Mouse (Mus musculus) thymus, postnatal 10 days (tissue): Measurements from ENCODE around the gene Padi6.

ENCODE experiments used
- DNase-seq, 2 experiments: peaks; one replicate each; pipeline ENCODE4 v3.0.0; 2021; ENCODE audit warnings: low spot score in 2 of 2

The Padi6 gene

DNA sequence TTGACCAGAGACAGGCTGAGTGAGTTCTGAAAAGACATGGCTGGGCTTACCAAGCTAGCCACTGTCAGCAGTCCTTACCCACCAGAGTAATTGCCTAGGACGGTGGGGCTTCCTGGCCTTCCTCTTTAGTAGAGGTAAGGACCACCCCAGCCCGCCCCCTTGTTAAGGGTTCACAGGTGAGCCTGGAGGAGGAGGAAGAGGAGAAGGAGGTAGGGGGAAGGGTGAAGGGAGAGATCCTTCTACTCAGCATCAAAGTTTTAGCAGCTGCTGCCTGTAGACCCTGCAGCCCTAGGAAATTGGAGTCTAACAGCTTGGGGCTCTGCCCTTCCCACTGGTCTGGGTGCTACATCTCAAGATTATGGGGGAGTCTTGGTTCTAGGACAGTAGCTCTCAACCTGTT lies at the start of gene Padi6:
Gene Padi6 (minus strand): TSS at position 101 of the 400 bp plus-strand sequence.
- no peak for DNase-seq

DNA sequence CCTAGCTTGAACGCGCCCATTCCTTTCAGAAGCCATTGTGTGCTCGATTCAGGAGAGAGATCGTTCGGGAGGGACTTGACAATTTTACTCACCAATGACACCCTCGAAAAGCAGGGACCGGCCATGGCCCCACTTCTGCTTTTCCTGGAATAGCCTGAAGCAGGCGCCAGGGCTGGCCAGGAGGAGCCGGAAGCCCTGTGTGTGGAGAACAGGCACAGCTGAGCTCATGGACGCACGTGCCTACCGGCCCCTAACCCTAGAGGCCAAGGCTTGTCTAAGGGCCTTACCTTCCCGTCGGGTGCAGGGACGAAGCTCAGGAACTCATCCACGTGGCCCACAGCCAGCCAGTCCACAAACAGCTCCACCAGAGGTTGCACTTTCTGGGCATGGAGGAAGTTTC lies 48.6 kb upstream of the Padi6 start:
- no peak for DNase-seq

GRCm38 (mm10) chr4:140789983-140790382 lies 47.5 kb upstream of the Padi6 start:
- no peak for DNase-seq

DNA sequence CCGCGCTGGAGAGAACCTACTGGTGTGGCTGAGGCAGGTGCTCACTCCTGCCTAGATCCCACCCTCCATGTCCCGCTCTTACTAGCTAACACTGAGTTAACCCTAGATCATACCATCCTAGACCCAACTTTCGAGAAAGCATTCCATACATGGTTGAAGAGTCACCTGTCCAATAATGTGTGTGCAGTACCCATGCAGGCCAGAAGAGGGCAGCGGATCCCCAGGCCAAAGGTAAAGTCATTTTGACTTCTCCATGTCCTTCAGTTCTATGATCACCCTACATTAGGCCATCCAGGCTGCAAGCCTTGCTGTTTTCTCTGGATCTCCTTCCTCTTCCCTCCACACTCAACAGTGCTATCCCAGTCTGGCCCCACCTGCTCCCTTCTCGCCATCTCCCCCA lies 46.5 kb upstream of the Padi6 start:
- DNase-seq = peak; percentile 62 to 78

- no peak for DNase-seq
These were observed 45.8 kb upstream of the Padi6 start for GRCm38 (mm10) chr4:140788264-140788663.

GRCm38 (mm10) chr4:140787414-140787813 lies 45.0 kb upstream of the Padi6 start:
- DNase-seq = no peak

DNA sequence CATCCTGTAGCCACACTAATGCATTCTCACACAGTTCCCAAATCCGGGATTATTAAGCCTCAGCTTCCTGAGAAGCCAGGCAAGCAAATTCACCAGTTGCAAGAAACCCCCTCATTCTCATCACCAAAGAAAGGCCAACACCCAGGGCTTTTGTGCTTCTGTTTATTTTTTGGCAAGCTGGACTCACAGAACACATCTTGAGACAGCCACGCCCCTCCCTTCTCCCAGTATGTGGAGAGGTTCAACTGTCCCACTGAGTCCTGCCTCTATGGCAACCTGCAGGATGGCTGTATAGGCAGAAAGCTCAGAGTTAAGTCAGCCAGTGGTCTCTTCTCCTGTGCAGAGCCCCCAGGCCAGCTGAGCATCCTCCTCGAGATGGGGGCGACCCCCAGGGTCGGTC lies 42.8 kb upstream of the Padi6 start:
- no peak for DNase-seq

GRCm38 (mm10) chr4:140784292-140784945 lies 42.0 kb upstream of the Padi6 start:
- no peak for DNase-seq

DNA sequence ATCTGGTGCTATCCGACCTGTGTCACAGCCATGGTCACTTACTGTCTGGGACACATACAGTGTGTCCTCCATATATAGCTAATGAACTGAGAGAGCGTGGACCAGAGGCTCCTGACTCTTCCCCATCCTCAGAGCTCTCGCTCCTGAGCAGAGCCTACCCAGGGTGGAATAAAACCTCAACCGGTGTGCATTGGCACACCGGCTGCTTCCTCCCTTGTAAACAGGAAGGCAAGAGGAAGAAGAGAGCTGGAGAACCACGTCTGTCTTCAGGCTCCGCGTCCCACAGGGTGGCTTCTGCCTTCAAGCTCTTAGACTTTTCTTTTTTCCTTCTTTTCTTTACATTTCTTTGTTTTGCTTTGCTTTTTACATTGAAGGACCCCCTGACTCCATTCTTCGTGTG lies 40.4 kb upstream of the Padi6 start:
- DNase-seq = no peak

DNA sequence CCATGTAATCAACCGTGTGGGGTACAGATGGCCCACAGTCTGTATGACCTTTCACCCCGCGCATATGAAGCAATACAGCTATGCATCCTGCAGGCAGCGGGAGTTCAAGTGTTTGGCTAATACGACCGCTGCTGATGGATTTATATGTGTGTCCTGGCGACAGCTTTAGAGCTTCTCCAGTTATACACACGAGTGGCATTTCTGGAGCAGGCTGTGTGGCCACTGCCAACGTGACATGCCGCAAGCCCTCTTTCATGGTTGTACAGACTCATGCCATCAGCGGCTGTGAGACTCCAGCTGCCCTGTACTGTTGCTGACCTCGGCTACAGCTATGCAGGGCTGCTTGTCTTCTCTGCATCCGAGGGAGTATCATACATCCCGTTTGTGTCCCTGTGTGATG lies 38.1 kb upstream of the Padi6 start:
- no peak for DNase-seq

DNA sequence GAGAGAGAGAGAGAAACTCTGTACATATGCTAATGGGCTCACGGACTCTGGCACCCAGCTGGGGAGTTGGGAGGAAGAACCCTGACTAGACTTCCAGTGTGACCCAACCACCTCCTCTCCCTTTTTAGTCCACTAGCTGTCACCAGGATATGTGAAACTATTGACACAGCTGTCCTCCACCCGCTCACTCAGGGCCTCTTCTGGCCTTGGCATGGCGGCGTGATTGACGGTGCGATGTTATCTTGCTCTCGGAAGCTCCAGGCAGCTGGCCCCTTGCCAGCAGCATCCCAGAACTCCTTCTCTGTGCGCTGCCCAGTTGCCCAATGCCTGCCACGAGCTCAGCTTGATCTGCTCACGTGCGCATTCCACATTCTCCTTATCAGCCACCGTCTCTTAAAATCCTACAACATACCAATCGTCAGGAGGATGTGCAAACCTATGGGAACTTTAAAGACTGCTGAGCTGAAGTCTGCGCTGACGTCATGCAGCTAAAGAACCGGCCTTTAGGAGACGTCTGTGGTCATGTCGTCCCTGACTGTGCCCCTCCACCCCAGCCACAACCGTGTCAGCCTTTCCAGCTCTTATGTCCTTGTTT lies 37.5 kb upstream of the Padi6 start:
- no peak for DNase-seq

- DNase-seq = no peak
These were observed 34.2 kb upstream of the Padi6 start for GRCm38 (mm10) chr4:140776623-140777022.

DNA sequence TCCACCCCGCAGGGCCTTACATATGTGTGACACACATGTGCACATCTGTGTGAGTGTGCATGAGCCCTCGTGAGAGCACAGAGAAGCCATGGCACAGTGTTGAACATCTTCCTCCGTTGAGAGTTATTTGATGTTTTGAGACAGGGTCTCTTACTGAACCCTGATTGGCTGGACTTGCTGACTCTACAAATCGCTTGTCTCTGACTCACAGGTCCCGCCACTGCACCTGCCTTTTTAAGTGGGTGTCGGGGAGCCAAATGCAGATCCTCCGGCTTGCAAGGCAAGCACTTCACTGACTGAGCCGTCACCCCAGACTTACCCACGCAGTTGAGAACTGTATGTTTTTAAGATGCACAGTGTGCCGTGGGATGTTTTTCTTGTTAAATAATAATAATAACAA lies 33.4 kb upstream of the Padi6 start:
- peak; percentile 65 to 76 for DNase-seq

- peak; percentile 63 to 81 for DNase-seq
These were observed 32.5 kb upstream of the Padi6 start for GRCm38 (mm10) chr4:140774893-140775292.

DNA sequence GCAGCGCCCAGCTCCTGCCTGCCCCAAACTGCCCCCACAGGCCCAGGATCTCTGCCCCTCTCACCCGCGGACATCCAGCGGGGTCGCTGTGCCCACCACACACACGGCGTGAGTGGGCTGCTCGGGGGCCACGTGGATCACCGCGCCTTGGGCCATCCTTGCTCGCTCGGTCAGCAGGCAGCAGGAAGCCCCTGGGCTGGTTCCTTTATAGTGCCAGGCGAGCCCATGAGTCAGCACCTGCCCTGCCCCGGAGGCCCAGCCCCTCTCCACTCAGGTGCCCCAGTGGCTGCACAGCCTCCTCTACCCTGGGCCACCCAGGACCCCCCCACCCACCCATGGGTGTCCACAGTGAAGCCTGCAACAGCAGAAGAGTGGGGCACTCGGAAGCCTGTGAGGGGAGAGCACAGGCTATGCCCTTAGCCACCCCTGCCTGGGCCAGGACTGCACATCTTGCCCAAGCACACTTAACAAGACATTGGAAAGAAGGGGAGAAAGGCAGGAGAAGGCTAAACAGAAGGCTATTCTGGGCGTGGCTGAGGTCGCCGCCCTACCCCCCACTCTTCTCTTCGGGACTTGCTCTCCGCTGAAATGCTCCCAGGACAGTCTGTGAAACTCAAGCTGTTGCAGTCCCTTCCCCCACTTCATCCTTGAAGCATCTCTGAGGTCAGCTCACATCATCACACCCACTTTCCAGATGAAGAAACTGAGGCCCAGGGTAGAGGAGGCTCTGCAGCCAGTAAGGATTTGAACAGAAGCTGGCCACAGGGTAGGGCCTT lies 31.8 kb upstream of the Padi6 start, which contains the start of gene Padi4:
Gene Padi4 (minus strand): TSS at position 212 of the 776 bp plus-strand sequence.
- no peak for DNase-seq

- no peak for DNase-seq
These were observed 28.6 kb upstream of the Padi6 start for GRCm38 (mm10) chr4:140771091-140771490.

GRCm38 (mm10) chr4:140770433-140770832 lies 28.0 kb upstream of the Padi6 start:
- DNase-seq = no peak

- DNase-seq = no peak
These were observed 26.5 kb upstream of the Padi6 start for GRCm38 (mm10) chr4:140768973-140769372.

GRCm38 (mm10) chr4:140765936-140766335 lies 23.5 kb upstream of the Padi6 start:
- DNase-seq = no peak

DNA sequence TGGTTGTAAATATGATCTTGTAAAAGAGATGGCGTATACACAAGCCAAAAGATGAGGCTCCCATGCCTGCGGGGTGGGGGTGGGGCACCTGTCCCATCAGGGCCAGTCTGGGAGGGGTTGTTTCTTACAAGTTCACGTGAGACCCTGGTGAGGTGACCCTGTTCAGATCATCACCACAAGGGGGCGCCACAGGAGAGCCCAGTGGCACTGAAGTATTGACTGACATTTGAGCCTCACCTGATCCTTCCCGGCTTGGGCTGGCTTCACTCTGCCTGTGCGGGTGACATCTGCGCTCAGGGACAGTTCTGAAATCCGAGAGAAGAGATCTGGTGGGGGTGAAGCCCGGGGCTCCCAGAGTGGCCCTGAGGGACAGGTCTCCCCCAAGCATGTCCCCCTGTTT lies 20.7 kb upstream of the Padi6 start:
- peak; percentile 71 to 90 for DNase-seq

GRCm38 (mm10) chr4:140761601-140762000 lies 19.2 kb upstream of the Padi6 start:
- DNase-seq = no peak

GRCm38 (mm10) chr4:140755811-140756210 lies 13.4 kb upstream of the Padi6 start:
- no peak for DNase-seq

- peak; percentile 60 to 66 for DNase-seq
These were observed 10.9 kb upstream of the Padi6 start for GRCm38 (mm10) chr4:140753366-140753765.
